Mouse (Mus musculus) erythroblast, embryonic 14.5 days (primary cell): ENCODE results near the gene Tfrc.

Experiments
- GATA1 ChIP-seq: IDR thresholded peaks from 2 replicates; pipeline ENCODE4 v1.6.1; 2012; ENCODE audit warnings: low read length, inconsistent platforms, mixed read lengths
- TAL1 ChIP-seq: IDR thresholded peaks from 3 replicates; pipeline ENCODE4 v1.6.1; 2012; ENCODE audit warnings: low read length, inconsistent platforms, mixed read lengths

- TF ChIP-seq GATA1 (no peak), TAL1 (no peak)
Observed at GRCm38 (mm10) chr16:32660095-32660494, 51.4 kb downstream of the Tfrc start.
